Mouse (Mus musculus): Measurements from ENCODE around the gene Taf10. TPM values are rescaled to one million over a fixed set of nuclear protein-coding genes. Genes with fewer than 3 reads are reported as not detected.

The Taf10 gene
- total and polyA plus RNA-seq, 3 experiments = 233 to 350 TPM; not detected in 1

GRCm38 (mm10) chr7:105726144-105726979 lies 17.8 kb downstream of the Taf10 start:
- H3K4me1 ChIP-seq (ENCODE audit: control insufficient read depth in 1 of 2, insufficient read depth in 2 of 2, low read length in 2 of 2) = peaks cover 0 to 6% of the 10 kb centered on the region in 2 experiments; a peak in 3 of 4 replicates
- no peak overlapping the region for H3K4me3 ChIP-seq (ENCODE audit: control insufficient read depth in 1 of 2, insufficient read depth in 1 of 2, low read depth in 2 of 2, low read length in 2 of 2)
- peak; percentile 58 for TF ChIP-seq ZC3H11A (IDR thresholded peaks at IDR 0.05; ENCODE audit: low read depth, low read length)
- peak; percentile 53 to 85 (median 80) for TF ChIP-seq CTCF (IDR thresholded peaks at IDR 0.05 in 2 of 3, conservative IDR thresholded peaks at IDR 0.05 in 1 of 3; ENCODE audit: control insufficient read depth in 1 of 3, insufficient read depth in 1 of 3, low read depth in 2 of 3, low read length in 3 of 3, poor library complexity in 1 of 3, severe bottlenecking in 1 of 3)
- TF ChIP-seq RAD21 (IDR thresholded peaks at IDR 0.05; ENCODE audit: low read depth, low read length) = peak; percentile 78
- TF ChIP-seq ZNF384 (IDR thresholded peaks at IDR 0.05; ENCODE audit: low read depth, low read length) = no peak
- TF ChIP-seq KAT2A (conservative IDR thresholded peaks at IDR 0.05; ENCODE audit: low read depth, low read length) = no peak
- no peak for TF ChIP-seq HCFC1 (IDR thresholded peaks at IDR 0.05; ENCODE audit: low read depth, low read length)
- TF ChIP-seq SMC3 (IDR thresholded peaks at IDR 0.05; ENCODE audit: low read depth, low read length) = peak; percentile 74
- no peak overlapping the region for H3K9ac ChIP-seq (ENCODE audit: control insufficient read depth, low read depth, low read length, poor library complexity, severe bottlenecking)
- H3K27ac ChIP-seq (ENCODE audit: control insufficient read depth, low read depth, low read length) = no peak overlapping the region
- DNase-seq (ENCODE audit: low read depth, low spot score) = peak; percentile 73
- H3K79me2 ChIP-seq (ENCODE audit: control insufficient read depth, insufficient read depth, low read length, poor library complexity) = no peaks in the 10 kb centered on the region
- H3K36me3 ChIP-seq (ENCODE audit: control insufficient read depth in 1 of 2, insufficient read depth in 2 of 2, low read length in 2 of 2) = peaks cover 0 to 11% of the 10 kb centered on the region in 2 experiments; a peak in 1 of 4 replicates
- H3K9me3 ChIP-seq (replicated peaks; ENCODE audit: insufficient read depth, low read length) = no peaks in the 10 kb centered on the region
- no peaks in the 10 kb centered on the region for H3K27me3 ChIP-seq (ENCODE audit: control insufficient read depth in 1 of 2, insufficient read depth in 2 of 2, low read length in 2 of 2)

DNA sequence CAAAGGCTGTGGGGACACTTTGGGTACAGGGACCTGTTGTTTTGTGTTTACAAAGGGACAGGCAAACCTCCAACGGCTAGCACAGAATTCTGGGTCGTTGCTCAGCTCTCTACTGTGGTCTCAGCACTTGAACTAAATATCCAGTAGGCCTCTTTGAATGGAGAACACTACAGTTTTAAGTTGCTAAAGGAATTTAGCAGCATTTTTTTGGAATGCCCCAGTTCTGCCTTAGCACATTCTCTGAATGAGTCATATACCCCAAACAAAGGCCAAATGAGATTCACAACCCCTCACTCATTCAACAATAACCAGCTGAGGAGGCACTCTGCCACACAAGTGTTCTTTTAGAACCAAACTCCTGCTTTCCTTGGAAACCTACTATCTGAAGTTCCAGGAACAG lies 22.2 kb downstream of the Taf10 start:
- no peaks in the 10 kb centered on the region for H3K79me2 ChIP-seq (ENCODE audit: control insufficient read depth, insufficient read depth, low read length, poor library complexity)
- no peak for DNase-seq (ENCODE audit: low read depth, low spot score)
- no peak overlapping the region for H3K9ac ChIP-seq (ENCODE audit: control insufficient read depth, low read depth, low read length, poor library complexity, severe bottlenecking)
- TF ChIP-seq JUND (IDR thresholded peaks at IDR 0.05; ENCODE audit: low read depth, low read length) (no peak), POLR2AphosphoS2 (IDR thresholded peaks at IDR 0.05; ENCODE audit: low read length) (no peak), ELF1 (IDR thresholded peaks at IDR 0.05; ENCODE audit: low read depth, low read length) (no peak), UBTF (IDR thresholded peaks at IDR 0.05; ENCODE audit: borderline replicate concordance, insufficient read depth, low read depth, low read length) (no peak), BHLHE40 (IDR thresholded peaks at IDR 0.05; ENCODE audit: borderline replicate concordance, low read depth, low read length) (no peak), MYC (IDR thresholded peaks at IDR 0.05; ENCODE audit: low read depth, low read length) (no peak), NELFE (IDR thresholded peaks at IDR 0.05; ENCODE audit: low read depth, low read length) (no peak), MAFK (IDR thresholded peaks at IDR 0.05; ENCODE audit: borderline replicate concordance, low read depth, low read length) (no peak), ZKSCAN1 (IDR thresholded peaks at IDR 0.05; ENCODE audit: low read depth, low read length) (no peak), SMC3 (IDR thresholded peaks at IDR 0.05; ENCODE audit: low read depth, low read length) (no peak), SIN3A (IDR thresholded peaks at IDR 0.05; ENCODE audit: low read length) (no peak), USF2 (IDR thresholded peaks at IDR 0.05; ENCODE audit: borderline replicate concordance in 1 of 2, insufficient read depth in 1 of 2, low read depth in 1 of 2, low read length in 2 of 2) (no peak), CHD1 (IDR thresholded peaks at IDR 0.05; ENCODE audit: low read depth, low read length) (no peak), MXI1 (IDR thresholded peaks at IDR 0.05; ENCODE audit: low read depth, low read length) (no peak)
- H3K27ac ChIP-seq (ENCODE audit: control insufficient read depth, low read depth, low read length) = no peak overlapping the region
- H3K27me3 ChIP-seq (ENCODE audit: control insufficient read depth in 1 of 2, insufficient read depth in 2 of 2, low read length in 2 of 2) = no peaks in the 10 kb centered on the region
- no peaks in the 10 kb centered on the region for H3K9me3 ChIP-seq (replicated peaks; ENCODE audit: insufficient read depth, low read length)
- no peaks in the 10 kb centered on the region for H3K36me3 ChIP-seq (ENCODE audit: control insufficient read depth in 1 of 2, insufficient read depth in 2 of 2, low read length in 2 of 2)
- H3K4me3 ChIP-seq (ENCODE audit: control insufficient read depth in 1 of 2, insufficient read depth in 1 of 2, low read depth in 2 of 2, low read length in 2 of 2) = no peak overlapping the region
- H3K4me1 ChIP-seq (ENCODE audit: control insufficient read depth in 1 of 2, insufficient read depth in 2 of 2, low read length in 2 of 2) = no peaks in the 10 kb centered on the region

Measured in MEL (cell line).